Mouse (Mus musculus) stomach, postnatal 0 days (tissue): ENCODE measurements around the gene Fndc7. TPM values are rescaled to one million over a fixed set of nuclear protein-coding genes. Genes with fewer than 3 reads are reported as not detected.

ENCODE experiments used
- ATAC-seq: fragments of 200-750 bp; cut with Nextera tagmentation; 2 replicates; pipeline ENCODE4 v1.8.0; 2017; ENCODE audit not compliant: low FRiP score, low TSS enrichment
- DNase-seq: peaks from one replicate; pipeline ENCODE4 v3.0.0-alpha.2; 2016; ENCODE audit warnings: low spot score
- H3K27ac ChIP-seq: fragments of 300-500 bp; sonication (generic); replicated peaks from 2 replicates; pipeline ENCODE4 v1.5.1; 2014; ENCODE audit warnings: mild to moderate bottlenecking, control low read depth
- H3K27me3 ChIP-seq: fragments of 300-500 bp; sonication (generic); 2 replicates; pipeline ENCODE4 v1.6.1; 2014; ENCODE audit warnings: low read length; ENCODE audit not compliant: control insufficient read depth, insufficient read depth
- H3K36me3 ChIP-seq: fragments of 300-500 bp; sonication (generic); 2 replicates; pipeline ENCODE4 v1.6.1; 2014; ENCODE audit warnings: low read length, mixed read lengths; ENCODE audit not compliant: control insufficient read depth, insufficient read depth
- H3K4me1 ChIP-seq: fragments of 300-500 bp; sonication (generic); replicated peaks from 2 replicates; pipeline ENCODE4 v1.6.1; 2014; ENCODE audit warnings: antibody characterized with exemption; ENCODE audit not compliant: control insufficient read depth, insufficient read depth
- H3K4me2 ChIP-seq: fragments of 300-500 bp; sonication (generic); replicated peaks from 2 replicates; pipeline ENCODE4 v1.6.1; 2014; ENCODE audit warnings: low read depth, mild to moderate bottlenecking, control low read depth, moderate library complexity
- H3K4me3 ChIP-seq: fragments of 300-500 bp; sonication (generic); 2 replicates; pipeline ENCODE4 v1.5.1; 2014; ENCODE audit warnings: low read depth, low read length, control low read depth
- H3K9ac ChIP-seq: fragments of 300-500 bp; sonication (generic); 2 replicates; pipeline ENCODE4 v1.6.1; 2014; ENCODE audit warnings: mild to moderate bottlenecking, low read length, control low read depth, mixed read lengths
- H3K9me3 ChIP-seq: fragments of 300-500 bp; sonication (generic); 2 replicates; pipeline ENCODE4 v1.6.1; 2016; ENCODE audit warnings: low read length; ENCODE audit not compliant: control insufficient read depth
- CTCF ChIP-seq: IDR thresholded peaks from 2 replicates; pipeline ENCODE4 v1.5.1; 2016; ENCODE audit warnings: antibody characterized with exemption, low read depth, mild to moderate bottlenecking, moderate library complexity
- EP300 ChIP-seq: optimal IDR thresholded peaks from 2 replicates; pipeline ENCODE3; 2016; ENCODE audit warnings: antibody characterized with exemption
- WGBS: fragments of 180-500 bp; shearing (Covaris S2); extraction: QIAGEN DNeasy Blood & Tissue Kit; methylation state at CpG from one replicate; pipeline ENCODE4 v1.1.7; 2014; 5-methylcytosine and 5-hydroxymethylcytosine counted together
- polyA plus RNA-seq: library from polyadenylated mRNA; unstranded; fragments of >200 nt; fragmentation: Nextera tagmentation; extraction: Ambion mirVana; gene quantifications from 2 replicates; pipeline ENCODE4 v1.2.1, GENCODE M21; 2015

Gene Fndc7
- polyA plus RNA-seq, 1 experiment from 2014 or later: 0.28 TPM

- H3K9ac ChIP-seq: no peak overlapping the region
- H3K4me2 ChIP-seq: peak overlapping the region; percentile 21
- TF ChIP-seq EP300 (no peak), CTCF (no peak)
- no peaks in the 10 kb centered on the region for H3K36me3 ChIP-seq
- DNase-seq (peak; percentile 20), ATAC-seq (peak; percentile 75)
- H3K27me3 ChIP-seq: no peaks in the 10 kb centered on the region
- H3K4me3 ChIP-seq: no peak overlapping the region
- H3K27ac ChIP-seq: peak overlapping the region; percentile 67
- H3K9me3 ChIP-seq: no peaks in the 10 kb centered on the region
- 34% methylated on average over 28 of the region's 28 CpGs for WGBS
- peaks cover 7% of the 10 kb centered on the region for H3K4me1 ChIP-seq
Measured at GRCm38 (mm10) chr3:108880544-108881507, 9.0 kb downstream of the Fndc7 start.

- Histone ChIP-seq H3K9me3 (no peaks in the 10 kb centered on the region), H3K4me3 (no peak overlapping the region), H3K27ac (peak overlapping the region; percentile 40; the same call in 1 of the 2 replicates), H3K36me3 (no peaks in the 10 kb centered on the region), H3K4me2 (no peak overlapping the region), H3K27me3 (no peaks in the 10 kb centered on the region), H3K4me1 (peaks cover 7% of the 10 kb centered on the region), H3K9ac (no peak overlapping the region)
- no peak for ATAC-seq
- TF ChIP-seq EP300: no peak
- TF ChIP-seq CTCF: no peak
- no peak for DNase-seq
- 46% methylated on average over 5 of the region's 5 CpGs for WGBS
Measured at GRCm38 (mm10) chr3:108879836-108880435, 9.9 kb downstream of the Fndc7 start.

GRCm38 (mm10) chr3:108879129-108879528, 10.7 kb downstream of the Fndc7 start:
- peaks cover 7% of the 10 kb centered on the region for H3K4me1 ChIP-seq
- TF ChIP-seq EP300 (no peak), CTCF (no peak)
- no peak overlapping the region for H3K4me2 ChIP-seq
- WGBS: 72% methylated on average over 2 of the region's 2 CpGs
- H3K4me3 ChIP-seq: no peak overlapping the region
- H3K9me3 ChIP-seq: no peaks in the 10 kb centered on the region
- no peaks in the 10 kb centered on the region for H3K27me3 ChIP-seq
- DNase-seq (no peak), ATAC-seq (no peak)
- no peak overlapping the region for H3K9ac ChIP-seq
- H3K36me3 ChIP-seq: no peaks in the 10 kb centered on the region
- no peak overlapping the region for H3K27ac ChIP-seq

- Histone ChIP-seq H3K9me3 (no peaks in the 10 kb centered on the region), H3K4me3 (no peak overlapping the region), H3K4me1 (no peaks in the 10 kb centered on the region), H3K4me2 (no peak overlapping the region), H3K36me3 (no peaks in the 10 kb centered on the region), H3K9ac (no peak overlapping the region), H3K27ac (no peak overlapping the region), H3K27me3 (no peaks in the 10 kb centered on the region)
- TF ChIP-seq CTCF: no peak
- TF ChIP-seq EP300: no peak
- no peak for DNase-seq
- 85% methylated on average over 6 of the region's 6 CpGs for WGBS
- ATAC-seq: no peak
Measured at GRCm38 (mm10) chr3:108870631-108871030, 19.2 kb downstream of the Fndc7 start.

GRCm38 (mm10) chr3:108867449-108867848, 22.4 kb downstream of the Fndc7 start:
- no peak for ATAC-seq
- H3K4me1 ChIP-seq: no peaks in the 10 kb centered on the region
- no peak for TF ChIP-seq EP300
- TF ChIP-seq CTCF: no peak
- 82% methylated on average over 3 of the region's 3 CpGs for WGBS
- no peaks in the 10 kb centered on the region for H3K9me3 ChIP-seq
- no peak overlapping the region for H3K27ac ChIP-seq
- no peak overlapping the region for H3K4me3 ChIP-seq
- H3K27me3 ChIP-seq: no peaks in the 10 kb centered on the region
- no peak for DNase-seq
- no peak overlapping the region for H3K4me2 ChIP-seq
- H3K9ac ChIP-seq: no peak overlapping the region
- no peaks in the 10 kb centered on the region for H3K36me3 ChIP-seq

- DNase-seq: no peak
- no peak for ATAC-seq
- TF ChIP-seq EP300 (no peak), CTCF (no peak)
- H3K4me3 ChIP-seq: no peak overlapping the region
- 85% methylated on average over 3 of the region's 3 CpGs for WGBS
- H3K9ac ChIP-seq: no peak overlapping the region
- H3K4me2 ChIP-seq: no peak overlapping the region
- no peak overlapping the region for H3K27ac ChIP-seq
- no peaks in the 10 kb centered on the region for H3K27me3 ChIP-seq
- no peaks in the 10 kb centered on the region for H3K36me3 ChIP-seq
- no peaks in the 10 kb centered on the region for H3K4me1 ChIP-seq
- no peaks in the 10 kb centered on the region for H3K9me3 ChIP-seq
Measured at GRCm38 (mm10) chr3:108865676-108866075, 24.1 kb downstream of the Fndc7 start.
